In the genomic region with DNA sequence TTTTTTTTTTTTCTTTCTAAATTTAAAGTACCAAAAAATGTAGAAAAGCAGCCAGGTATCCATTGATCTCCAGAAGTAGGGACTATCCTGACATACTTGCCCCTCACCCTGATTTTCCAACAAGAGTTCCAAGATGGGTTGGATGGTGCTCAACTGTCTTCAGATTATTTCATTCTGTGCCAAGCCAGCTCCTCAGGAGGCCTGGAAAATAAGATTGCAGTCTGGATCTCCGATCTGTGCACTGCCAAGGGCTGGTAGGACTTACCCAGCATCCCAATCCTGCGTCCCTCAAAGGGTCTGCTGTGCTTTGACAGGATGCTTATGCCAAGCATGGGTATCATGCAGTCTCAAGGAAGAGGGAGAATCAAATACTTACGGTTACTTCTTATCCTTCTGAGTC, we compare ENCODE assay signal across 17 mouse cellular contexts.
"Had no signal": no experiment of that assay in that cellular context is flagged by ENCODE, and none has a peak within 500 bp of the region (broad histone marks: within the 10 kb centered on the region; RNA-seq: fewer than 3 reads in every experiment).

No protein-coding gene starts in this region.

- H3K4me1 ChIP-seq: megakaryocyte, embryonic 14.5 days had no signal

- H3K36me3 ChIP-seq: lung, embryonic 15.5 days; midbrain, embryonic 12.5 days; neural tube, embryonic 12.5 days; stomach, embryonic 15.5 days had no signal

- ATAC-seq: lung, postnatal 0 days; midbrain, embryonic 16.5 days had no signal

- H3K27me3 ChIP-seq: lung, embryonic 15.5 days; megakaryocyte, embryonic 14.5 days; midbrain, embryonic 12.5 days; neural tube, embryonic 12.5 days; stomach, embryonic 15.5 days had no signal

- H3K9me3 ChIP-seq: lung, embryonic 15.5 days; midbrain, embryonic 12.5 days; neural tube, embryonic 12.5 days; stomach, embryonic 15.5 days had no signal

- H3K4me3 ChIP-seq: lung, embryonic 15.5 days; megakaryocyte, embryonic 14.5 days; midbrain, embryonic 12.5 days; neural tube, embryonic 12.5 days; stomach, embryonic 15.5 days had no signal

- DNase-seq: lung, adult 2 months; lung, postnatal 14 days; lung, postnatal 36 days; midbrain, embryonic 14.5 days; right cerebral cortex, postnatal 14 days; thymus, adult 2 months; thymus, postnatal 25 days; thymus, postnatal 4 days had no signal

- H3K9ac ChIP-seq: lung, embryonic 15.5 days; midbrain, embryonic 12.5 days; neural tube, embryonic 12.5 days; stomach, embryonic 15.5 days had no signal

- H3K4me2 ChIP-seq: lung, embryonic 15.5 days; midbrain, embryonic 12.5 days; neural tube, embryonic 12.5 days; stomach, embryonic 15.5 days had no signal

- H3K27ac ChIP-seq: lung, embryonic 15.5 days; macrophage; midbrain, embryonic 12.5 days; neural tube, embryonic 12.5 days; stomach, embryonic 15.5 days; stomach, postnatal 0 days had no signal
